Mouse (Mus musculus): Measurements from ENCODE around the gene Hax1.

DNA sequence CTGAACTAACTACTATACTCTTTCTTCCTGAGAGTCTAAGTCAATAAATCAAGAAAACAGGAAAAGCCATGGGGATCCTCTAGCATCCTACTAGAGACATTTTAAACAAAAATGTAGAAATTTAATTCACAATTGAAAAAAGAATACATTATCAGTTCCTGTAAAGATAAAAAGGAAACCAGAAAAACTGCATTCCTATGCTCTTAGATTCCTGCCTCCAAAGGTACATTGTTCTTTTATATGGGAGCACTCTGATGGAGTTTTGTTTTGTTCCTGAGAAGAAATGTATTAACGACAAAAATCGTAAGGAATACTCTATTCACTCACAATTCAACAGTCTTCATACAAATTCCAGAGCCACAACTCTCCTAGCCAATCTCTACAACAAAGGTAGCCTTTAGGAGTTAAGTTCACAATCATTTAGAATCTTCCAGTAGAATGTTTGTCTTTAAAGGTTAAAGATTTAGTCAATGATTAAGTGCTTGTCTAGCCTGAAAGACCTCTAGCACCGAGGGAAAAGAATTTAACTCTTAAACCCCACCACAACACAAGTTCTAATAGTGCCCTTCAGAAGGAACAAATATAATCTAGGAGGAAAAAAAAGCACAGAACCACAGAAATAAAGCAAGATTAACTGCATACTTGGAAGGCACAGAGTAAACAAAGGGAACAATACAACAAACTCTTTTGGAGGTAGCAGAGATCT is 5.7 kb upstream of the Hax1 start:
- TF ChIP-seq CTCF (IDR thresholded peaks at IDR 0.05; ENCODE audit: low read depth, low read length): no peak
- TF ChIP-seq POLR2A (IDR thresholded peaks at IDR 0.05; ENCODE audit: extremely low read depth, insufficient read depth, low read length): no peak

Measured in liver, adult 2 months (tissue).